ENCODE assay signal across 8 mouse cellular contexts in genomic region chr6:85331221-85331735, GRCm38 (mm10). TPM values are rescaled to one million over a fixed set of nuclear protein-coding genes. Genes with fewer than 3 reads are reported as not detected.
DNase-seq lines count a peak whose midpoint lies in the region; ATAC-seq and TF ChIP-seq lines count a peak whose summit lies in the region.

No protein-coding gene starts in this region.

- 0 out of 2 replicates have a peak overlapping the region, but pooled peaks have one; percentile 99 for H3K4me2 ChIP-seq in limb, embryonic 14.5 days (replicated peaks; ENCODE audit: low read depth, low read length, severe bottlenecking)
- H3K4me2 ChIP-seq in hindbrain, postnatal 0 days (ENCODE audit: low read depth, low read length) = peak overlapping the region; percentile 98
- H3K4me2 ChIP-seq in myocyte (ENCODE audit: low read depth) = peak overlapping the region; percentile 95

- no peak for ATAC-seq in limb, embryonic 14.5 days (ENCODE audit: low FRiP score, low read depth)
- ATAC-seq in hindbrain, postnatal 0 days = no peak
- ATAC-seq in CD4-positive, CD25-positive, alpha-beta regulatory T cell, adult 4 months = no peak

- intact Hi-C loops in left cerebral cortex, postnatal 4 days (cut with DNase I) = loop anchor here (10.0 kb wide), 1 partner anchor 146 kb away; the partner anchor contains the start of gene Emx1

- 0 out of 2 replicates have a peak, but pooled peaks cover 7% of the 10 kb centered on the region for H3K27me3 ChIP-seq in limb, embryonic 14.5 days (ENCODE audit: control insufficient read depth, insufficient read depth, low read length)
- peaks cover 43% of the 10 kb centered on the region for H3K27me3 ChIP-seq in limb, embryonic 10.5 days (ENCODE audit: low read depth, poor library complexity, severe bottlenecking)
- no peaks in the 10 kb centered on the region for H3K27me3 ChIP-seq in hindbrain, postnatal 0 days (ENCODE audit: insufficient read depth, low read length)
- no peaks in the 10 kb centered on the region for H3K27me3 ChIP-seq in myocyte (ENCODE audit: control insufficient read depth, insufficient read depth, insufficient read length)

- no peak overlapping the region for H3K4me3 ChIP-seq in limb, embryonic 14.5 days (replicated peaks; ENCODE audit: low read length)
- no peak overlapping the region for H3K4me3 ChIP-seq in limb, embryonic 10.5 days
- H3K4me3 ChIP-seq in hindbrain, postnatal 0 days (ENCODE audit: low read length) = peak overlapping the region; percentile 77
- H3K4me3 ChIP-seq in myocyte = peak overlapping the region; percentile 80

- peaks cover 3% of the 10 kb centered on the region; the same call in 1 of the 2 replicates for H3K36me3 ChIP-seq in limb, embryonic 14.5 days (ENCODE audit: control insufficient read depth, insufficient read depth, low read length)
- H3K36me3 ChIP-seq in limb, embryonic 10.5 days = no peaks in the 10 kb centered on the region
- H3K36me3 ChIP-seq in hindbrain, postnatal 0 days (ENCODE audit: insufficient read depth, low read length) = no peaks in the 10 kb centered on the region
- H3K36me3 ChIP-seq in myocyte (ENCODE audit: control insufficient read depth, insufficient read depth) = no peaks in the 10 kb centered on the region

- H3K27ac ChIP-seq in limb, embryonic 14.5 days (replicated peaks; ENCODE audit: low read depth, low read length) = no peak overlapping the region
- H3K27ac ChIP-seq in limb, embryonic 10.5 days = no peak overlapping the region
- H3K27ac ChIP-seq in hindbrain, postnatal 0 days = no peak overlapping the region

- H3K4me1 ChIP-seq in limb, embryonic 14.5 days (ENCODE audit: control insufficient read depth, insufficient read depth, low read length) = no peaks in the 10 kb centered on the region
- peaks cover 18% of the 10 kb centered on the region for H3K4me1 ChIP-seq in limb, embryonic 10.5 days
- H3K4me1 ChIP-seq in hindbrain, postnatal 0 days (ENCODE audit: insufficient read depth, low read length) = no peaks in the 10 kb centered on the region

- H3K9ac ChIP-seq in limb, embryonic 14.5 days (ENCODE audit: low read depth, low read length, severe bottlenecking) = no peak overlapping the region
- 0 out of 2 replicates have a peak overlapping the region, but pooled peaks have one; percentile 24 for H3K9ac ChIP-seq in hindbrain, postnatal 0 days (replicated peaks; ENCODE audit: low read length)

- TF ChIP-seq CTCF in hindbrain, postnatal 0 days (IDR thresholded peaks at IDR 0.05; ENCODE audit: low read depth) = no peak

- no peaks in the 10 kb centered on the region for H3K79me2 ChIP-seq in myocyte (ENCODE audit: control insufficient read depth, insufficient read depth)

- WGBS in limb, embryonic 14.5 days = 53% methylated on average over 6 of the region's 6 CpGs
- 45% methylated on average over 6 of the region's 6 CpGs for WGBS in limb, embryonic 10.5 days
- WGBS in hindbrain, postnatal 0 days = 42% methylated on average over 6 of the region's 6 CpGs

- no peak for TF ChIP-seq POLR2A in limb, embryonic 14.5 days (IDR thresholded peaks at IDR 0.05; ENCODE audit: borderline replicate concordance, extremely low read depth, insufficient read depth, insufficient read length)
- TF ChIP-seq POLR2A in myocyte (IDR thresholded peaks at IDR 0.05; ENCODE audit: insufficient read length, low read depth) = no peak

- H3K9me3 ChIP-seq in limb, embryonic 14.5 days (ENCODE audit: control insufficient read depth, low read length) = no peaks in the 10 kb centered on the region
- H3K9me3 ChIP-seq in limb, embryonic 10.5 days (replicated peaks) = no peaks in the 10 kb centered on the region
- H3K9me3 ChIP-seq in hindbrain, postnatal 0 days (ENCODE audit: low read length) = no peaks in the 10 kb centered on the region

- H3ac ChIP-seq in myocyte (ENCODE audit: control insufficient read depth, insufficient read length) = no peak overlapping the region

- no peak for DNase-seq in limb, embryonic 14.5 days (ENCODE audit: low spot score)
- DNase-seq in limb, embryonic 10.5 days (ENCODE audit: low spot score) = no peak
- peak; percentile 80 for DNase-seq in cerebellum, adult 9-10 months
- peak; percentile 15 for DNase-seq in hindbrain, postnatal 0 days (ENCODE audit: low spot score)
- no peak for DNase-seq in thymus, postnatal 4 days
- DNase-seq in left cerebral cortex, postnatal 4 days = no peak

TF ChIP-seq in myocyte, 11 proteins besides CTCF, POLR2A, EP300 and RAD21:
- TF ChIP-seq REST (IDR thresholded peaks at IDR 0.05; ENCODE audit: insufficient read depth, insufficient read length) (no peak), MYOG (IDR thresholded peaks at IDR 0.05; ENCODE audit: control insufficient read depth in 1 of 3, insufficient read depth in 1 of 3, insufficient read length in 2 of 3, low read depth in 2 of 3) (peak in 1 of 3 experiments; percentile 18), TCF3 (IDR thresholded peaks at IDR 0.05; ENCODE audit: insufficient read length, low read depth) (no peak), MYOD1 (IDR thresholded peaks at IDR 0.05; ENCODE audit: control insufficient read depth in 1 of 3, insufficient read length in 2 of 3, low read depth in 2 of 3) (peak in 1 of 3 experiments; percentile 49)

RNA-seq across cellular contexts. Expression of gene Sfxn5, which starts 1.9 kb away (rescaled TPM):
- polyA plus RNA-seq in limb, embryonic 14.5 days (2012; rRNA removed) = 5.8 and 7.4 TPM in 2 replicates
- 6.6 and 9.3 TPM in 2 replicates for polyA plus RNA-seq in limb, embryonic 14.5 days (2014; fragmentation: Nextera tagmentation; extraction: Ambion mirVana)
- 6.4 and 6.5 TPM in 2 replicates for polyA plus RNA-seq in limb, embryonic 10.5 days (2016; fragmentation: Nextera tagmentation; extraction: Ambion mirVana)
- total RNA-seq in hindbrain, postnatal 0 days (2014; rRNA removed) = 144 and 151 TPM in 2 replicates
- polyA plus RNA-seq in hindbrain, postnatal 0 days (2015; fragmentation: Nextera tagmentation; extraction: Ambion mirVana) = 108 and 115 TPM in 2 replicates
- 2.0 TPM for polyA plus RNA-seq in myocyte (2012; fragmentation: generic; extraction: Trizol)
- 1 to 10 TPM; 2.9 to 3.1 TPM for polyA plus RNA-seq in CD4-positive, CD25-positive, alpha-beta regulatory T cell, adult 4 months (2017; shearing (Covaris generic))
- 10 to 100 TPM; 63.9 to 69.7 TPM for total RNA-seq in left cerebral cortex, postnatal 4 days (2021)

RNA-seq across cellular contexts. Expression of gene Rab11fip5, which starts 43.2 kb away (rescaled TPM):
- 16.9 and 20.4 TPM in 2 replicates for polyA plus RNA-seq in limb, embryonic 14.5 days (2012; rRNA removed)
- polyA plus RNA-seq in limb, embryonic 14.5 days (2014; fragmentation: Nextera tagmentation; extraction: Ambion mirVana) = 15.9 and 16.8 TPM in 2 replicates
- 3.2 and 4.3 TPM in 2 replicates for polyA plus RNA-seq in limb, embryonic 10.5 days (2016; fragmentation: Nextera tagmentation; extraction: Ambion mirVana)
- total RNA-seq in hindbrain, postnatal 0 days (2014; rRNA removed) = 62.6 and 66.5 TPM in 2 replicates
- 23.4 and 26.7 TPM in 2 replicates for polyA plus RNA-seq in hindbrain, postnatal 0 days (2015; fragmentation: Nextera tagmentation; extraction: Ambion mirVana)
- polyA plus RNA-seq in myocyte (2012; fragmentation: generic; extraction: Trizol) = 24.8 TPM
- polyA plus RNA-seq in CD4-positive, CD25-positive, alpha-beta regulatory T cell, adult 4 months (2017; shearing (Covaris generic)) = under 1 TPM; 0.14 to 0.42 TPM
- 10 to 100 TPM; 51.7 to 54.1 TPM for total RNA-seq in left cerebral cortex, postnatal 4 days (2021)

Comparison
In these comparisons a context has a peak if more than half of its experiments do, and no peak if none do; other contexts are left out.
1. DNase-seq: peak in cerebellum, adult 9-10 months (single experiment) and hindbrain, postnatal 0 days (single experiment); none in limb, embryonic 14.5 days (single experiment), limb, embryonic 10.5 days (single experiment), thymus, postnatal 4 days (single experiment) and left cerebral cortex, postnatal 4 days (single experiment).
2. H3K4me3 ChIP-seq: peak in hindbrain, postnatal 0 days (single experiment) and myocyte (single experiment); none in limb, embryonic 14.5 days (single experiment) and limb, embryonic 10.5 days (single experiment).
3. RNA of gene Sfxn5, which starts 1.9 kb away (polyA plus RNA-seq): 108 to 115 TPM in hindbrain, postnatal 0 days; 5.8 to 9.3 TPM in limb, embryonic 14.5 days, 6.4 to 6.5 TPM in limb, embryonic 10.5 days, 2.9 to 3.1 TPM in CD4-positive, CD25-positive, alpha-beta regulatory T cell, adult 4 months and 2.0 TPM in myocyte (single experiment); every median in the first group is over 10 times any median in the second.
4. Peak in every context shown above with its lines, with median percentiles within 50 percentile points of each other: H3K4me2 ChIP-seq.